Mouse (Mus musculus) induced T-regulatory cell, adult 2 months (primary cell): ENCODE measurements around the gene Cog4.
"Not testable (repeated sequence)": the region's sequence is repeated elsewhere in the genome, so short reads cannot be mapped to it uniquely, and the experiment has no call there.

Experiments
- DNase-seq: peaks from one replicate; pipeline ENCODE4 v3.0.0-alpha.2; 2012; ENCODE audit warnings: low read depth

The Cog4 gene

DNA sequence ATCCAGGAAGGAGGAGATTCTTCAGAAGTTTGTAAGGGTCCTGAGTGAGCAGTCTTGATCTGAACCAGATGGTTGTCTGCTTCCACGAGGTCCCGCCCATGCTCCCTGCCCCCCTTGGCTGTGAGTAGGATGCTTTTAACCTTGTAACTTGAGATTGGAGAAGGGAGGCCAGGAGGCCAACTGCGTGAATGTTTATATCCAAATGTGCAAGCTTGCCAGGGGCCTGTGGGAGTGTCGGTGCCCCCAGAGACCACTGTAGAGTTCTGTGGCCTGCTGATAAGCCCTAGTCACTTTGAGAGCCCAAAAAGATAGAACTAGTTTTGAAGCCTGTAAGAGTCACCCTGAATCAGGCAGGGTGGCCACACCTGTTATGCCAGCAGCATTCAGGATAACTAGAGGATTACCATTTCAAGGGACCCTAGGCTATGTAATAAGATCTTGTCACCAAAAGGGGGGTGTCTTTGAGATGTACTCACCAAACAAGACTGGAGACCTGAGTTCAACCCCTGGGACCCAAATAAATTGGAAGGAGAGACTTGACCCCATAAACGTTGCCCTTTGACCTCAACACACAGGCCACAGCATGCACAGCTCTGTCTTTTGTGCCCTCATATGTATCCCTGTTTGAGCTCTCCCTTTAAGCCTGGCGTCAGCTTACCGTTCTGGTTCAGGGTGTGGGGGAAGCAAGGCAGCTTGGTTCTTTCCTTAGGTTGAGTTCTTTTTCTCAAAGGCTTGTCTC, 75.3 kb downstream of the Cog4 start:
- DNase-seq = no peak

DNA sequence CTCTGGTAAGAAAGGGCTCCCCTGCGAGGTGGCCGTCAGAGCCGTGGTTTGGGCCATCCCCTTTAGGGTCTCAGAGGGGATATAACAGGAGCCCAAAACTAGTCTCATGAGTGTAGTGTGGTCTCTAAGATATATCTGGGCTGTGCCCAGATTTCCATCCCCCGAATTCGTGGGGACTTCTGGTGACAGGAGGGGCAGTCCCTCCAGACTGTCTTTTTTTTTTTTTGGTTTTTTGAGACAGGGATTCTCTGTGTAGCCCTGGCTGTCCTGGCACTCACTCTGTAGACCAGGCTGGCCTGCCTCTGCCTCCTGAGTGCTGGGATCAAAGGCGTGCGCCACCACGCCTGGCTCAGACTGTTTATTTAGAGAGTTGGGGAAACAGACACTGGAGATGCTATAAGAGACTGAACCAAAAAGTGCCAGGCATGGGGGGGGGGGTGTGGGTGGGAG, 79.3 kb downstream of the Cog4 start:
- peak; percentile 39 for DNase-seq

DNA sequence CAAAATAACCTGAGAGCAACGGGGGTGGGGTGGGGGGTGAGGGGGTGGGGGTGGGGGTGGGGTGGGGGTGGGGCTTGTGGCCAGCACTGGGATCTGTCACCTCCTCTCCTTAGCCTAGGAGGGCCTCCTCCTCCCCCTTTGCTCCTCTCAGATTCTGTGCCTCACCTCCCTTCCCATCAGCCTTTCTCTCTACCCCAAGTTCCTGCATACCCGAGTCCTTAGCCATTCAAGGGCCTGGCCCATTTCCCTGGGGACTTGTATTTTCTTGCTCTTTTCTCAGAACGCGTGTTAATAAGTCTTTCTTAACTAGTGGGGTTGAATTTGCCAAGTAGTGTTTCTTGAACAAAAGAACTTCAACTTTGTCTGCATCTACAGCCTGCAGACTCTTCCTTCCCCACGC, 80.3 kb downstream of the Cog4 start:
- no peak for DNase-seq

DNA sequence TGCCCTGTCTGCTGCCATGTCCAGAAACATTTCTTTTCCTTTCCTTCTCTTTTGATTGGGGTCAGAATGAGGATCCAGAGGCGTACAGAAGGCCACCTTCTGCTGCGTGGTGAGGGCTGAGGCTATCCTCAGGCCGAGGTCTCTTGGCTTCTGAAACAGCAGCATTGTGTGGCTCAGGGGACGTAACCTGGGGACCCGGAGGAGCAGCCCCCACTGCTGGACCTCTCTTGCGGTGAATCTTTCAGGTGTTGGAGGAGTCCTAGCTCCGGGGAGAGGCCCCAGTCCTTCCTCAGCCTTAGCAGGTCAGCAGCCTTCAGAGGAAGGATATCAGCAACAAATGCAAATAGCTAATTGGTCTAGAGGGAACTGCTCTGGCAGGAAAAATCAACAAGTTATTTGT, 82.0 kb downstream of the Cog4 start:
- DNase-seq = peak; percentile 25

DNA sequence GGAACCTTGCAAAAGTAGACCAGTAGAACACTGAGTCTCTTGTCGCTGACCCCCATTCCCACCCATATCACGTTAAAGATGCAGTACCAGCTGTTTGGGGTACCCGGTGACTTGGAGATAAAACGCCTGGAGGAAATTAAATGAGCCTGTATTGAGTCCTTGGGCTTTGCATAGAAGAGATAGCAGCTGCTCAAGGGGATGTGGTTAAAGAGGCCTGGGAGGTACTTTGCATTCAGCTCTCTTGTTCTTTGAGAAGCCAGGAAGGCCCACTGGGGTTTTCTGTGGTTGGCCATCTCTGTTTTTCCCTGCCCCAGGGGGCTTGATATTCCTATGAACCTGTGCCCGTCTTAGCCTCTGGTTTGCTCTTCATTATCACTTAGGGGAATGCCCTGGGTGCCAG, 82.7 kb downstream of the Cog4 start:
- DNase-seq = peak; percentile 74

DNA sequence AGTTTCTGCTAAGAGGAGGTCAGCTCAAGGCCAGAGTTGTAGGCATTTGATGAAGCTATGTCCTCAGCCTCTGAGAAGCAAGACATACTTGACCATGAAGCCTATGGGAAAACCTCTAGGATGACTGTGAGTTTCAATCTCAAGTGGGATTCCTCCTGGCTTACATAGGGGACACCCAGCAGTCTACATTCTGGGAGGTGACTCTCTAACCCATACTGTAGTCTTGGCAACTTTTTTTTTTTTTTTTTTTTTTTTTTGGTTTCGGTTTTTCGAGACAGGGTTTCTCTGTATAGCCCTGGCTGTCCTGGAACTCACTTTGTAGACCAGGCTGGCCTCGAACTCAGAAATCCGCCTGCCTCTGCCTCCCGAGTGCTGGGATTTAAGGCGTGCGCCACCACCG, 83.3 kb downstream of the Cog4 start:
- not testable (repeated sequence) for DNase-seq

DNA sequence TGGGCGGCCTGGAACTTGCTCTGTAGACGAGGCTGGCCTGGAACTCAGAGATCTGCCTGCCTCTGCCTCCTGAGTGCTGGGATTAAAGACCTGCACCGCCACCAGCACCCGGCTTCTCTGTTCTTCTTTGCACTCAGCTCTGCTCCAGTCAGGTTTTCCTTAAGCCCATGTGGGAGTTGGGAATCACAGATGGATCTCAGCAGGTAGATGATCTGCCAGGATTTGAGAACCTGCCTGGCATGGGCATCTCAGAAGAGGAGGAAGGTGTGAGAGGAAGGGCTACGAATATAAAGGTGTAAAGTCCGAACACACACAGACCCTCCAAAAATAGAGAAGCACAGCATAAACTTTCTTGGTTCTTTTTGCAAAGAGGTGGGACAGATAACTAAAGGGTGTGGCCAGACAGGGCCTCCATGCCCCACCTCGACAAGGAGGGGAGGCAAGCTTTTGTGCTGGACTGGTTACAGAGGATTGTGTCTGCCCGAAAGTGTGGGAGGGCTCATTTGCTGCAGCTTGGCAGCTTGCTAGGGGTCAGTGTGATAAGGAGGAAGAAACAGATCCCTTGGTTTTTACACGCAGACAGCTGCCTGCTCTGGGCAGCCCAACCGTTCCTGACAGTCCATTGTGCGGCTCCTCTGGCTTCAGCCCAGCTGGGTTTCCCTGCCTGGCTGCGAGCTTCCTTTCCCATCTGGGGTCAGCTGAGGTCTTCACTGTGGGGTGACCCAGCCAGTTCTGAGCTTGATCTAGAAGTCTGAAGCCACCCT, 85.0 kb downstream of the Cog4 start:
- DNase-seq = no peak
